Mouse (Mus musculus): ENCODE data around the gene Lgals2. TPM values are rescaled to one million over a fixed set of nuclear protein-coding genes. Genes with fewer than 3 reads are reported as not detected.

The Lgals2 gene
- polyA plus RNA-seq, 1 experiment from 2014 or later = 0.31 TPM

DNA sequence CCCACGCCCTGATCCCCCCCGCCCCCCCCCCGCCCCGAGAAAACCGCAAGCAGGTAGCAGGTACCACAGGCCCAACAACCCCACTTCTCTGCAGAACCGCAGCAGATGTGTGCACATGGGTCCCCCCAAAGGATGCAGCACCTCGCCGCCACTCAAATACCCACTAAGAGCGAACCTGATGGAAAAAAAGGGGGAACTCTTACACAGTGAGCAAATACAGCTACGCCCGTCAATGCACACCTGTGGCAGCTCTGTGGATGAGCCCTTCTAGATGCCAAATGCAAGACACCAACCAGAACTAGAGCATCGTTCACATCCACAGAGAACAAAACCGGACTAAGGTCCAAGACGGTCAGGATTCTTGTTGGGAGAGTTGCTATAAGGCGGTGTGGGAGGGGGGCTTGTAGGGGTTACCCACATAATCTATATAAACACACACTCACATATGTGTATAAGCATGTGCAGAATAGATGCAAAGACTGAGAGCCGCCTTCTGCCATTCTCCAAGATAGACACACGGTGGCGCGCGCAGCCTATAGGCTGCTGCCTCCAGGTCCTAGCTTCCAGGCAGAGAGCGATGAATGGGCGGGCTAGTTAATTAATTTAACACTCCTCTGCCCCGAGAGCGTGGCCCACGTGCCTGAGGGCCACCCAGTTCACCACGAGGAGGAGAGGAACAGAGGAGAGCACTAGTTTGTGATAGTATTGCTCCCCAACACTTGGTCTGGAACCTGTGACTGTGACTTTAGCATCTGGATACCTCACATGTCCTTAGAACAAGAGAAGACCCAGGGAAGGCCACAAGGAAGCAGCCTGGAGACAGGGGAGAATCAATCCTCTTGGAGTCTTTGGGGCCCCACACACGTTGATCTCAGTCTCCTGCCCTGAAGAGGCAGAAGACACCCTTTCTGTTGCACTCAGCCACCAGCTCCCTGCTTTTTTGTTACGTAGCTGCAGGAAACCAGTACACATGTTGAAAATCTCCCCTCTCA lies 28.8 kb downstream of the Lgals2 start:
- peak; percentile 63 for ATAC-seq (replicated peaks)
- no peaks in the 10 kb centered on the region for H3K9me3 ChIP-seq
- H3K9ac ChIP-seq = no peak overlapping the region
- peaks cover 8% of the 10 kb centered on the region; the same call in 1 of the 2 replicates for H3K4me1 ChIP-seq
- H3K36me3 ChIP-seq (replicated peaks) = no peaks in the 10 kb centered on the region
- H3K27me3 ChIP-seq (replicated peaks) = no peaks in the 10 kb centered on the region
- no peak overlapping the region for H3K4me3 ChIP-seq
- no peak overlapping the region for H3K27ac ChIP-seq
- H3K4me2 ChIP-seq = no peak overlapping the region
- WGBS = 24% methylated on average over 28 of the region's 28 CpGs

DNA sequence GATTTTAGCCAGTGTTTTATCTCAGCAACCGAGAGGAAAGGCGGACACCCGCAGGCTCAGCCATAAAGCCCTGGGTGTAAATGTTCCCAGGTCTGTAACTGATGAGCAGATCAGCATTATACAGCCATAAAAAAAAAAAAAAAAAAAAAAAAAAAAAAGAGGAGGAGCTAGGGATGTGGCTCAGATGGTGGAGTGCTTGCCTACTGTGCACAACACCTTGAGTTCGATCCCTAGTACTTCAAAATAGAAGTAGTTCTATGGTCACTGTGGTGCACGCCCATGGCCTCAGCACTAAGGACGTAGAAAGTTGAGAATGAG lies 39.3 kb downstream of the Lgals2 start:
- Histone ChIP-seq H3K9ac (no peak overlapping the region), H3K27ac (no peak overlapping the region), H3K4me1 (no peaks in the 10 kb centered on the region), H3K4me2 (no peak overlapping the region), H3K27me3 (replicated peaks) (no peaks in the 10 kb centered on the region), H3K4me3 (no peak overlapping the region), H3K9me3 (no peaks in the 10 kb centered on the region), H3K36me3 (replicated peaks) (no peaks in the 10 kb centered on the region)
- WGBS = 79% methylated on average over 6 of the region's 6 CpGs
- ATAC-seq (replicated peaks) = no peak

DNA sequence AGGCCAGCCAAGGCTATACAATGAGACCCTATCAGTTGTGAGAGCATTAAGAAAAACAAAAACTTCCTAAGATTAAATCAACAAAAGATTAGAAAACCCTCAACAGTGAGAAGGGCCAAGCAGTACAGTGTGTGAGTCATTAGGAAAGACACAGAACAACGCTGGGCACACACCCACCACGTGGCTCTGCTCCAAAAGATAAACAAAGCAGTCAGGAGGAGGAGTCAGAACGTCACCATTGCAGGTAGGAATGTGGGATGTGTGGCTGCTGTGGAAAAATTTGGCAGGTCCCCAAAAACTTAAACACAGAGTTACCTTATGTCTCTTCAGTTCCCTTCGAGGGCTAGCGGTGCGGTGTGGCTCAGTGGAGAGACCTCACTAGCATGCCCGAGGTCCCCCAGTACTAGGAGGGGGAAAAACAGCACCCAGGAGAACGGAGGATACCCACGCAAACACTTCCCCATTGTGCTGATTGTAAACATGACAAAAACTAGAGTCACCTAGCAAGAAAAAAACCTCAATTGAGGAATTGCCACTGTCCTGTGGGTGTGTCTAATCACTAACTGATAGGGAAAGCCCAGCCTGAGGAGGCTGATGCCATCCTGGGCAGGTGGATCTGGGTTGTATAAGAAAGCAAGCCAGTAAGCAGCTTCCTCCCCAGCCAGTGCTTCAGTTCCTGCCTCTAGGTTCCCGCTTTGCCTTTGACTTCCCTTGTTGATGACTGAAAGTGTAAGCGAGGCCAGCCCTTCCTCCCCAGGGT lies 39.8 kb downstream of the Lgals2 start:
- 59% methylated on average over 11 of the region's 11 CpGs for WGBS
- Histone ChIP-seq H3K36me3 (replicated peaks) (no peaks in the 10 kb centered on the region), H3K4me2 (no peak overlapping the region), H3K4me3 (no peak overlapping the region), H3K27me3 (replicated peaks) (no peaks in the 10 kb centered on the region), H3K9me3 (no peaks in the 10 kb centered on the region), H3K4me1 (no peaks in the 10 kb centered on the region), H3K9ac (no peak overlapping the region), H3K27ac (no peak overlapping the region)
- no peak for ATAC-seq (replicated peaks)

DNA sequence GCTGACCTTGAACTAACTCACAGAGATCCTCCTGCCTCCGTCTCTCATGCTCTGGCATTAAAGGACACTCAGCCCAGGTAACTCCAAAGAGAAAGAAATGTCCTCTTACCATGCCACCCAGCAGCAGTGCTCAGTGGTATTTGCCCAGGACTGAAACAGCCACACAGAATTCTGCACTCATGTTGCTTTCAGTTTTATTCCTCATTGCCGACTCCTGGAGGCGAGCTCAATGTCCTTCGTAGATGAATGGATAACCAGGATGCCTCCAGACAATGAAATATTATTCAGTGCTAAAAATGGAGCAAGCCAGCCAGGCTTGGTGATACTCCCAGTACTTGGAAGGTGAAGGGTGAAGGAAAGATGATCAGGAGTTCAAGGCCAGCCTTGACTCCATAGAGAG lies 41.7 kb downstream of the Lgals2 start:
- no peaks in the 10 kb centered on the region for H3K36me3 ChIP-seq (replicated peaks)
- H3K27ac ChIP-seq = no peak overlapping the region
- 93% methylated on average over 4 of the region's 4 CpGs for WGBS

DNA sequence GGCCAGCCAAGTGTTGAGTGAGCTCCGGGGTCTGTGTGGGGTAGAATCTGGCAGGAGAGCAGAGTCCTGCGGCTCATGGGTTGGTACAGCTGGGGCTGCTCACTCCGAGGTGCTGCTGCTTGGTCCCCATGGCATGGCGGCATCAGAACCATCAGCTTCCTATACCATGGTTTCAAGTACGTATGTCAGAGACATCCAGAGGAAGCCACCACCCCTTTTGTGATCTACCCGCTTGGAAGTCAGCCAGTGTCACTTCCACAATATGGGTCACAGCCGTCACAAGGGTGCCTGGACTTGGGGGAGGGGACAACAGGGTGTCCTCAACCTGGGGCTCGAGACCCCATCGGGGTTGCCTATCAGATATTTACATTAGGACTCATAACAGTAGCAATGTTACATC lies 45.2 kb downstream of the Lgals2 start:
- Histone ChIP-seq H3K4me3 (no peak overlapping the region), H3K4me2 (no peak overlapping the region), H3K27me3 (replicated peaks) (no peaks in the 10 kb centered on the region; the same call in 1 of the 2 replicates), H3K9ac (no peak overlapping the region), H3K27ac (no peak overlapping the region), H3K36me3 (replicated peaks) (no peaks in the 10 kb centered on the region), H3K4me1 (no peaks in the 10 kb centered on the region; the same call in 1 of the 2 replicates), H3K9me3 (no peaks in the 10 kb centered on the region)
- ATAC-seq (replicated peaks) = no peak
- WGBS = 77% methylated on average over 9 of the region's 9 CpGs

More for the DNA sequence above, 41.7 kb downstream of the Lgals2 start:
- Histone ChIP-seq H3K4me1 (no peaks in the 10 kb centered on the region; the same call in 1 of the 2 replicates), H3K9ac (no peak overlapping the region), H3K9me3 (no peaks in the 10 kb centered on the region), H3K4me2 (no peak overlapping the region), H3K27me3 (replicated peaks) (no peaks in the 10 kb centered on the region), H3K4me3 (no peak overlapping the region)
- no peak for ATAC-seq (replicated peaks)

DNA sequence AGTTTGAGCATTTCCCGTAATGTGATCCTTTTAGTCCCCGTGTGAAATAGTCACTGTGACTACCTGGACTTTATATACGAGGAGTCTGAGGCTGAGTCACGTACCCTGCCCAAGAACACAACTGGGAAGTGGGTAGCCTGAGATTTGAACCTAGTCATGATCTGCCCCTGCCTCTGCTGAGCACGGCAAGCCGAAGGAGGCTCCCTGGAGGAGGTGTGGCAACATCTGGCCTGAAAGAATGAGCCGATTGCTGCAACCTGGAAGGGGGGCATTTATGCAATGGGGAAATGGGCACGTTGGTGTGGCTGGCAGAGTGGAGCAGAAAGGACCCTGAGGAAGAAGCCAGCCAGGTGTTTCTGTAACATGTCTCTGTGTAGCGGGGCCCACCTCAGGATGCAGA lies 45.6 kb downstream of the Lgals2 start:
- no peak for ATAC-seq (replicated peaks)
- Histone ChIP-seq H3K4me2 (no peak overlapping the region), H3K36me3 (replicated peaks) (no peaks in the 10 kb centered on the region), H3K4me1 (no peaks in the 10 kb centered on the region; the same call in 1 of the 2 replicates), H3K27ac (no peak overlapping the region), H3K27me3 (replicated peaks) (no peaks in the 10 kb centered on the region; the same call in 1 of the 2 replicates), H3K9ac (no peak overlapping the region), H3K9me3 (no peaks in the 10 kb centered on the region), H3K4me3 (no peak overlapping the region)
- 71% methylated on average over 9 of the region's 9 CpGs for WGBS

DNA sequence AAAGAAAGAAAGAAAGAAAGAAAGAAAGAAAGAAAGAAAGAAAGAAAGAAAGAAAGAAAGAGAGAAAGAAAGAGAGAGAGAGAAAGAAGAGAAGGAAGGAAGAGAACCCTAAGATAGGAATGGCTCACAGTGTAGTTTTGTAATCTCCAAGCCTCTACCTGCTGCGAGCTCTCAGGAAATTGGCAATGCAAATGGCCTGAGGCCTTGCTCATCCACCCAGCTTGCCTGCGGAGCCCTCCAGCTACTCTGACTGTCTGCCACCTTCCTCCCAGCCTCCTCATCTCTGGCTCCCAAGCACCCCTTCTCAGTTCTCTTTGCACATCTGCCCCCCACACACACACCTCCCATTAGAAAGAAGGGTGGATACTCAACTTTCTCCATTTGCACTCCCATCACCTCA lies 46.3 kb downstream of the Lgals2 start:
- Histone ChIP-seq H3K27ac (no peak overlapping the region), H3K9me3 (no peaks in the 10 kb centered on the region), H3K4me3 (no peak overlapping the region), H3K36me3 (replicated peaks) (no peaks in the 10 kb centered on the region), H3K4me1 (no peaks in the 10 kb centered on the region; the same call in 1 of the 2 replicates), H3K4me2 (no peak overlapping the region), H3K9ac (no peak overlapping the region), H3K27me3 (replicated peaks) (peaks cover 5% of the 10 kb centered on the region)
- WGBS = 77% methylated on average over 2 of the region's 2 CpGs
- ATAC-seq (replicated peaks) = no peak

DNA sequence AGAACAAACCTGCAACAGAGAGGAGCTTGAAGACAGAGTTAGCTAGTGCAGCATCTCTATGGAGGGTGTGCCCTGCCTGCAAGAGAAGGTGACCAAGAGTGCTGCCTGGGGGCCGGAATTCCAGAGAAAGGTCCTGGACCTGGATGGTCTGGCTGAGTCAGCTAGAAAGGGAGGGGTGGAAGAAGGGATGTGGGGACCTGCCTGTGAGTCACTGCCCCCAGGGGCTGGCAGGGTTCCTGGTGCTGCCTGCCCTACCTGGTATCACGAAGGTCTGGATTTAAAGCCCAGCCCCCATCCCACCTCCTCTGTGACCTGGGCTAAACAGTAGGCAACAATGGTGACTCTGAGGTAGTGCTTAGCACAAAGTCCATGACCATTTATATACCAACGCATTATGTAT lies 48.2 kb downstream of the Lgals2 start:
- ATAC-seq (replicated peaks) = no peak
- Histone ChIP-seq H3K4me2 (no peak overlapping the region), H3K36me3 (replicated peaks) (no peaks in the 10 kb centered on the region), H3K9me3 (no peaks in the 10 kb centered on the region), H3K9ac (no peak overlapping the region), H3K4me1 (peaks cover 15% of the 10 kb centered on the region), H3K27ac (no peak overlapping the region), H3K4me3 (no peak overlapping the region), H3K27me3 (replicated peaks) (peaks cover 18% of the 10 kb centered on the region)
- 79% methylated on average over 3 of the region's 3 CpGs for WGBS

DNA sequence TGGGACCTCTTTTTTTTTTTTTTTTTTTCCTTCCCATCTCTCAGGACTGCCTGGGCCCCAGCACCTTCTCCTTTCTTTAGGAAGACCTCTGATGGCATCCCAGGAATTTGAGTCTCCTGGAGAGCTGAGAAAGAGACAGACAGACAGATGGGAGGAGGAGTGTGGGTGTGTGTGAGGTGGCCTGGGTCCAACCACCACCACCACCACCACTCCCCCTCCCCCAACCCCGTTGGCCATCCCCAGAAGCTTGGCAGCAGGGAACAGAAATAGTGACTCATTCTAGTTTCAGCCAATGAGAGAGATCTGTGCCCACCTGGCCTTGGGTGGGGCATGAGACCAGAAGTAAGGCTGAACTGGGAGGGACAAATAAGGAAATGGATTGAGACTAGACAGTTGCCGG lies 48.7 kb downstream of the Lgals2 start:
- Histone ChIP-seq H3K36me3 (replicated peaks) (no peaks in the 10 kb centered on the region), H3K27ac (no peak overlapping the region), H3K9ac (no peak overlapping the region), H3K4me2 (no peak overlapping the region), H3K4me1 (peaks cover 21% of the 10 kb centered on the region), H3K4me3 (no peak overlapping the region), H3K9me3 (no peaks in the 10 kb centered on the region), H3K27me3 (replicated peaks) (peaks cover 23% of the 10 kb centered on the region)
- ATAC-seq (replicated peaks) = no peak
- WGBS = 46% methylated on average over 2 of the region's 2 CpGs

DNA sequence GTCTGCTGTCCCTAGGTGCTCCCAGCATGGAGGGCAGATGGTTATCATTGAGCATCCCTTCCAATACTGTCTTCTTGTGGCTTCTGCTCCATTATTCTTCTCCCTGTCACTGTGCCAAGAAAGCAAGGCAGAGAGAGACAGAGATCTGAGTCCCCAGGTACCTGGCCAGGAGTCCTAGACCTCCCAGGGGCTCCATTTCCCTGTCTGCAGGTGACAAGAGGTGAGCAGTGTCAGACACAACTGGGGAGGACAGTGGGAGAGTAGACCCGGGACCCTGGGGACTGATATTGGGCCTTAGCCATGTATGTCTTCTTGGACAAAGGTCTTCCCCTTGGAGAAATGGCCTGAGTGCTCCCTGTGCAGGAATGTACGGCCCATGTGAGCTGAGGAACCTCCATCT lies 50.0 kb downstream of the Lgals2 start:
- ATAC-seq (replicated peaks) = no peak
- 74% methylated on average over 2 of the region's 2 CpGs for WGBS

DNA sequence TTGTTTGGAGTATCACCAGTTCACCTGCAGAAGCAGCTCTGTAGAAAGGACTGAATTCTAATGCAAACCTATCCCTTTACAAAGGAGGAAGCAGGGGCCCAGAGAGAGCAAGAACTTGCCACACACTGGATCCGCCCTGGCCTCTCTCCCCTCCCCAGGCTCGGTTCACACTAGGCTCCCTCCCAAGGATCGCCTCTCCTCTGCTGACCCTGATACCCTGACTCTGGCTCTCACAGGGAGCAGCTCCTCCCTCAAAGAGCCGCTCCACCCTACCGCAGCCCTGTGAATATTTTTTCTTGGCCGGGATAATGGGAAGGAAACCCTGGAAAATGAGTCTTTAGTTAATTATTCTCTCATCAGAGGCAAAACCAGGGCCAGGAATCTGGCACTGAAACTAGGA lies 51.0 kb downstream of the Lgals2 start:
- Histone ChIP-seq H3K4me1 (peaks cover 22% of the 10 kb centered on the region), H3K9ac (no peak overlapping the region), H3K27ac (no peak overlapping the region), H3K36me3 (replicated peaks) (no peaks in the 10 kb centered on the region), H3K4me2 (no peak overlapping the region), H3K4me3 (no peak overlapping the region), H3K9me3 (no peaks in the 10 kb centered on the region), H3K27me3 (replicated peaks) (peaks cover 36% of the 10 kb centered on the region)
- WGBS = 12% methylated on average over 6 of the region's 6 CpGs
- no peak for ATAC-seq (replicated peaks)

More for the DNA sequence above, 50.0 kb downstream of the Lgals2 start:
- no peak overlapping the region for H3K4me3 ChIP-seq
- H3K9me3 ChIP-seq = no peaks in the 10 kb centered on the region
- H3K27me3 ChIP-seq (replicated peaks) = peaks cover 36% of the 10 kb centered on the region
- peaks cover 22% of the 10 kb centered on the region for H3K4me1 ChIP-seq
- no peak overlapping the region for H3K9ac ChIP-seq
- no peak overlapping the region for H3K4me2 ChIP-seq
- no peaks in the 10 kb centered on the region for H3K36me3 ChIP-seq (replicated peaks)
- H3K27ac ChIP-seq = no peak overlapping the region

DNA sequence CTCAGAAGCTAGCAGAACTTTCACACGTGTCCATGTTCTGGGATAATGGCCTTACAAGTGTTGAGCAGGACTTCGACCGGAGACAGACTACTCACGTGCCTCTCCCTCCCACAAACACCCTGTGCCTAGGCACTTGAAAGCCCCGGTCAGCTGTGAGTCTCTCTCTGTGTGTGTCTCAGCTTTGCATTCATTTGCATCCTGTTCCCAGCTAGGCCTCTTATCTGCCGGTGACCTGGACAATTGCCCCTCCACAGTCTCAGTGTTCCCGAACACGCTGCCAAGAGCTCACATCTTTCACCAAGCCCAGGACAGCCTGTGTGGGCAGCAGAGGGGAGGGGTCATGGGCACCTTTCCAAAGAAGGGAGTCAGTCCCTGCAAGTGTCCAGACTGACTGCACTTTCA lies 51.8 kb downstream of the Lgals2 start:
- Histone ChIP-seq H3K4me2 (no peak overlapping the region), H3K27me3 (replicated peaks) (peaks cover 36% of the 10 kb centered on the region), H3K4me3 (no peak overlapping the region), H3K9ac (no peak overlapping the region), H3K36me3 (replicated peaks) (no peaks in the 10 kb centered on the region), H3K9me3 (no peaks in the 10 kb centered on the region), H3K4me1 (peaks cover 25% of the 10 kb centered on the region), H3K27ac (no peak overlapping the region)
- 0 out of 2 replicates have a peak, but pooled peaks have one; percentile 33 for ATAC-seq (replicated peaks)
- 2% methylated on average over 8 of the region's 8 CpGs for WGBS

Data from midbrain, embryonic 15.5 days (tissue).